Mouse (Mus musculus) midbrain, embryonic 11.5 days (tissue): ENCODE measurements around the gene Hist1h4b. TPM values are rescaled to one million over a fixed set of nuclear protein-coding genes. Genes with fewer than 3 reads are reported as not detected.
"Not testable (repeated sequence)": the region's sequence is repeated elsewhere in the genome, so short reads cannot be mapped to it uniquely, and the experiment has no call there.

Source experiments
- ATAC-seq: fragments of 200-750 bp; cut with Nextera tagmentation; 2 replicates; pipeline ENCODE4 v1.8.0; 2017; ENCODE audit warnings: moderate TSS enrichment, moderate library complexity; ENCODE audit not compliant: low FRiP score
- DNase-seq: peaks from one replicate; pipeline ENCODE4 v3.0.0; 2015; ENCODE audit warnings: low spot score; ENCODE audit errors: missing footprints
- H3K27ac ChIP-seq: fragments of 300-500 bp; sonication (generic); 2 replicates; pipeline ENCODE4 v1.5.1; 2014; ENCODE audit warnings: low read depth, low read length
- H3K27me3 ChIP-seq: fragments of 300-500 bp; sonication (generic); 2 replicates; pipeline ENCODE4 v1.6.1; 2014; ENCODE audit warnings: mild to moderate bottlenecking, low read length, moderate library complexity, mixed read lengths; ENCODE audit not compliant: control insufficient read depth, insufficient read depth
- H3K36me3 ChIP-seq: fragments of 300-500 bp; sonication (generic); 2 replicates; pipeline ENCODE4 v1.6.1; 2014; ENCODE audit warnings: mild to moderate bottlenecking, low read length, moderate library complexity, mixed read lengths; ENCODE audit not compliant: control insufficient read depth, insufficient read depth
- H3K4me1 ChIP-seq: fragments of 300-500 bp; sonication (generic); 2 replicates; pipeline ENCODE4 v1.6.1; 2014; ENCODE audit warnings: low read length; ENCODE audit not compliant: control insufficient read depth, insufficient read depth
- H3K4me2 ChIP-seq: fragments of 300-500 bp; sonication (generic); 2 replicates; pipeline ENCODE4 v1.6.1; 2014; ENCODE audit warnings: mild to moderate bottlenecking, moderate library complexity
- H3K4me3 ChIP-seq: fragments of 300-500 bp; sonication (generic); 2 replicates; pipeline ENCODE4 v1.5.1; 2014; ENCODE audit warnings: low read depth, low read length
- H3K9ac ChIP-seq: fragments of 300-500 bp; sonication (generic); 2 replicates; pipeline ENCODE4 v1.6.1; 2014; ENCODE audit warnings: low read length
- H3K9me3 ChIP-seq: fragments of 300-500 bp; sonication (generic); 2 replicates; pipeline ENCODE4 v1.6.1; 2016; ENCODE audit warnings: low read length; ENCODE audit not compliant: control insufficient read depth
- WGBS: fragments of 180-500 bp; shearing (Covaris S2); extraction: QIAGEN DNeasy Blood & Tissue Kit; methylation state at CpG from one replicate; pipeline ENCODE4 v1.1.7; 2014; 5-methylcytosine and 5-hydroxymethylcytosine counted together
- polyA plus RNA-seq: library from polyadenylated mRNA; unstranded; fragments of >200 nt; fragmentation: Nextera tagmentation; extraction: Ambion mirVana; gene quantifications from 2 replicates; pipeline ENCODE4 v1.2.1, GENCODE M21; 2014

Gene Hist1h4b
- polyA plus RNA-seq, 1 experiment from 2014 or later: 3.9 TPM

DNA sequence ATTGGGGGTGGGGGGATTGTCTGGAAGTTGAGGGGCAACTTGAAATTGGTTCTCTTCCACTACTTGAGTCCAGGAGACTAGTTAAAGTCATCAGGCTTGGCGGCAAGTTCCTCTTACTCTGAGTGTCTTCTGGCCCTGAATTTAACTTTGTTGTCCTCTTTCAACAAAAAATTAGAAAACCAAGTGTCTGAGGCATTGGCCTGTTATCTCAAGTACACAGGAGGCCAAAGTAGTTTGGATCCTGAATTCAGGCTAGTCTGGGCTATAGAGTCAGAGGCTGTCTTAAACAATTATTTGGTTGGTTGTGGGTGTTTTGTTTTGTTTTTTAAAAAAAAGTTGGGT, 8.3 kb downstream of the Hist1h4b start:
- Histone ChIP-seq H3K36me3 (no peaks in the 10 kb centered on the region), H3K27me3 (no peaks in the 10 kb centered on the region), H3K9ac (no peak overlapping the region), H3K9me3 (no peaks in the 10 kb centered on the region), H3K4me1 (peaks cover 18% of the 10 kb centered on the region), H3K4me3 (no peak overlapping the region), H3K27ac (no peak overlapping the region), H3K4me2 (no peak overlapping the region)
- 74% methylated on average over 1 of the region's 1 CpGs for WGBS
- DNase-seq (no peak), ATAC-seq (no peak)

DNA sequence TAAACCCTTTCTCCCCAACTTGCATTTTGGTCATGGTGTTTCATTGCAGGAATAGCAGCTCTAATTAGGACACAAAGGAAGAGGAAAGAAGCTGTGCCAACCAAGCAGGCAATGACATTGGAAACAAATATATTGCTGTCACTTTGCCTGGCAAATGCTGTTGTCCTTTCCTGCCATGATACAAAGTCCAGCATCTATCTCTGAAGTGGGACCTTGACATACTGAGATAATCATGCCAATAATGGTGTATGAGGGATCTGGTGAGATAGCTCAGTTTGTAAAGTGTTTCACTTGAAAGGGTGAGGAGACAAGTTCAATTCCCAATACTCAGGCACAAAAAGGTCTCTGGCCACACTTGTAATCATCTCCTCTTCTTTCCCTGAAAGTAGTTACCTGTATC, 10.0 kb downstream of the Hist1h4b start:
- Histone ChIP-seq H3K27ac (no peak overlapping the region), H3K4me3 (no peak overlapping the region), H3K9ac (no peak overlapping the region), H3K27me3 (no peaks in the 10 kb centered on the region), H3K36me3 (no peaks in the 10 kb centered on the region), H3K4me2 (no peak overlapping the region), H3K4me1 (peaks cover 11% of the 10 kb centered on the region), H3K9me3 (no peaks in the 10 kb centered on the region)
- DNase-seq: no peak
- ATAC-seq: no peak

GRCm38 (mm10) chr13:23768834-23769397, 12.1 kb downstream of the Hist1h4b start:
- ATAC-seq: no peak
- Histone ChIP-seq H3K9me3 (no peaks in the 10 kb centered on the region), H3K36me3 (no peaks in the 10 kb centered on the region), H3K4me1 (peaks cover 6% of the 10 kb centered on the region), H3K27me3 (no peaks in the 10 kb centered on the region), H3K27ac (no peak overlapping the region), H3K9ac (no peak overlapping the region), H3K4me3 (no peak overlapping the region), H3K4me2 (no peak overlapping the region)
- 47% methylated on average over 5 of the region's 5 CpGs for WGBS
- DNase-seq: no peak

GRCm38 (mm10) chr13:23769613-23770012, 12.8 kb downstream of the Hist1h4b start, which contains the start of gene Trim38:
Gene Trim38, plus strand, starts transcription at chr13:23769913.
- H3K9ac ChIP-seq, H3K36me3 ChIP-seq, ATAC-seq, DNase-seq, H3K27ac ChIP-seq, H3K4me3 ChIP-seq, H3K4me1 ChIP-seq, H3K4me2 ChIP-seq, H3K9me3 ChIP-seq, H3K27me3 ChIP-seq: not testable (repeated sequence)
- 84% methylated on average over 2 of the region's 2 CpGs for WGBS

GRCm38 (mm10) chr13:23772561-23773313, 15.9 kb downstream of the Hist1h4b start:
- no peaks in the 10 kb centered on the region for H3K36me3 ChIP-seq
- no peak overlapping the region for H3K27ac ChIP-seq
- no peaks in the 10 kb centered on the region for H3K4me1 ChIP-seq
- no peaks in the 10 kb centered on the region for H3K27me3 ChIP-seq
- DNase-seq: peak; percentile 90
- WGBS: 25% methylated on average over 21 of the region's 21 CpGs
- H3K4me3 ChIP-seq: no peak overlapping the region
- no peak overlapping the region for H3K9ac ChIP-seq
- peak; percentile 97 for ATAC-seq
- H3K4me2 ChIP-seq: peak overlapping the region; percentile 28
- no peaks in the 10 kb centered on the region for H3K9me3 ChIP-seq

GRCm38 (mm10) chr13:23778339-23778738, 21.5 kb downstream of the Hist1h4b start:
- Histone ChIP-seq H3K4me2 (no peak overlapping the region), H3K4me3 (no peak overlapping the region), H3K9me3 (no peaks in the 10 kb centered on the region), H3K9ac (no peak overlapping the region), H3K27me3 (no peaks in the 10 kb centered on the region), H3K4me1 (no peaks in the 10 kb centered on the region), H3K27ac (no peak overlapping the region), H3K36me3 (no peaks in the 10 kb centered on the region)
- DNase-seq (no peak), ATAC-seq (no peak)
- WGBS: 96% methylated on average over 7 of the region's 7 CpGs

DNA sequence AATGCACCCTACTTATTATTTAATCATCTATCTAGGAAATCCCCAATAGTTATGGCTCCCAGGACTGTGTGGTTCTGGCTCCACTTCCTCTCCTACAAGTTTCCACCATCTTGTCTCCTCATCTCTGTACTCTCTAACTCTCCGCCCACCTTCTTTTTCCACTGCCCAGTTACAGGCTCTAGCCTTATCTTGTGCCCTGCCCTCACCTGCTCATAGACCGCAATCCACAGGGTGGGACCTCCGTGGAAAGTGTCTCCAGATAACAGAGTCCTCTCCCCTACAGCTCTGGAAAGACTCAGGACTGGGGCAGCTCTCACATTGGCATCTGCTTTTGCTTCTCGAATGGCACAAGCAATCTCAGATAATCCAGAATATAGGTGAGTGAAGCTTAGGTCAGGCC, 22.2 kb downstream of the Hist1h4b start:
- no peak overlapping the region for H3K9ac ChIP-seq
- no peaks in the 10 kb centered on the region for H3K36me3 ChIP-seq
- no peaks in the 10 kb centered on the region for H3K9me3 ChIP-seq
- H3K4me3 ChIP-seq: no peak overlapping the region
- ATAC-seq (no peak), DNase-seq (no peak)
- 83% methylated on average over 4 of the region's 4 CpGs for WGBS
- no peak overlapping the region for H3K4me2 ChIP-seq
- no peaks in the 10 kb centered on the region for H3K27me3 ChIP-seq
- H3K27ac ChIP-seq: no peak overlapping the region
- H3K4me1 ChIP-seq: no peaks in the 10 kb centered on the region

DNA sequence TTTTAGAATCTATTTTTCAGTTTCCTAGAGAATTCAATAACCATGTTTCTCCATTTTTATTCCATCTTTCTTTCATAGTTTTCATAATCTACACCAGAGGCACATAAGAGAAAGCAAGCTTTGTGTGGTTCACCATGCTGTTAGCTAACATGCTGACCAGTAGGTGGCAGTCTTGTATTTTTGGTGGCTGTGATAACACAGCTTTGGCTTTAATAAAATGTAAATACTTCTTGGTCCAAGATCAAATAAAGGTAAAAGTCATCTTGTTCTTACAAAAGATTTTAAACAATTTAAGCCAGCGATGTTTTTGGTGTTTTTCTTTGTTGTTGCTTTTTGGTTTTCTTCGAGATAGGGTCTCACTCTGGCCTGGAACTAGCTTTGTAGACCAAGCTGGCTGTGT, 35.7 kb downstream of the Hist1h4b start:
- H3K27me3 ChIP-seq: no peaks in the 10 kb centered on the region
- H3K4me2 ChIP-seq: no peak overlapping the region
- peak; percentile 91 for DNase-seq
- WGBS: 55% methylated on average over 2 of the region's 2 CpGs
- no peaks in the 10 kb centered on the region for H3K4me1 ChIP-seq
- H3K9me3 ChIP-seq: no peaks in the 10 kb centered on the region
- no peak for ATAC-seq
- no peak overlapping the region for H3K4me3 ChIP-seq
- no peak overlapping the region for H3K27ac ChIP-seq
- no peaks in the 10 kb centered on the region for H3K36me3 ChIP-seq
- no peak overlapping the region for H3K9ac ChIP-seq

DNA sequence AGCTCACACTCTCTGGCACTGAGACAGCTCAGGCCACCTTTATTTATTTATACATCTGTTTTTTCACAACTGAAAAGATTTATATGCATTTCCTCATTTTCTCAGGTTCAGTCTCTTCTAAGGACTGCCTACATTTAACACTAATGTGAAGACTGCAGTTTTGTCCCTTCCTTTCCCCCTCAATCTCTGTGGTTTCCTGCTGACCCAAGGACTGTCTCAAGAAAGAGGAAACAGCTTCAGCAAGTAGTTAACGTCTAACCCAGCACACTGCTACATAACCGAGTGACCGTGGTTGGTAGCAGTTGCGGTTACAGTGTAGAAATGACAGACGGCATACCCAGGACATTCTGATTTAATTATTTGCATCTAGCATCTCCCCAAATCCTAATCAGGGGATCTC, 42.6 kb downstream of the Hist1h4b start:
- H3K27ac ChIP-seq: no peak overlapping the region
- ATAC-seq (no peak), DNase-seq (no peak)
- H3K27me3 ChIP-seq: no peaks in the 10 kb centered on the region
- H3K4me1 ChIP-seq: no peaks in the 10 kb centered on the region
- H3K36me3 ChIP-seq: no peaks in the 10 kb centered on the region
- no peaks in the 10 kb centered on the region for H3K9me3 ChIP-seq
- H3K4me3 ChIP-seq: no peak overlapping the region
- H3K4me2 ChIP-seq: no peak overlapping the region
- WGBS: 89% methylated on average over 5 of the region's 5 CpGs
- no peak overlapping the region for H3K9ac ChIP-seq
